Mouse (Mus musculus): ENCODE measurements around the gene Pgbd1.

GRCm38 (mm10) chr13:21472427-21472826 is 31.6 kb upstream of the Pgbd1 start:
- TF ChIP-seq ZC3H11A (IDR thresholded peaks at IDR 0.05; ENCODE audit: borderline replicate concordance, low read depth, low read length) (no peak), HCFC1 (IDR thresholded peaks at IDR 0.05; ENCODE audit: borderline replicate concordance, insufficient read depth, low read length) (no peak), MAFK (IDR thresholded peaks at IDR 0.05; ENCODE audit: insufficient read depth, low read depth, low read length) (no peak), CHD2 (IDR thresholded peaks at IDR 0.05; ENCODE audit: low read depth, low read length) (no peak)

Measured in ES-E14 (cell line).